Mouse (Mus musculus) liver, embryonic 14 days (tissue): Measurements from ENCODE around the gene Bcam. TPM values are rescaled to one million over a fixed set of nuclear protein-coding genes. Genes with fewer than 3 reads are reported as not detected.

ENCODE experiments used
- polyA plus RNA-seq: library from polyadenylated mRNA; depleted of rRNA; stranded (reverse); fragments of >200 nt; gene quantifications from 2 replicates; pipeline ENCODE4 v1.2.3, GENCODE M21; 2012; rRNA removed

The Bcam gene
- polyA plus RNA-seq = 5.7 and 6.1 TPM in 2 replicates

DNA sequence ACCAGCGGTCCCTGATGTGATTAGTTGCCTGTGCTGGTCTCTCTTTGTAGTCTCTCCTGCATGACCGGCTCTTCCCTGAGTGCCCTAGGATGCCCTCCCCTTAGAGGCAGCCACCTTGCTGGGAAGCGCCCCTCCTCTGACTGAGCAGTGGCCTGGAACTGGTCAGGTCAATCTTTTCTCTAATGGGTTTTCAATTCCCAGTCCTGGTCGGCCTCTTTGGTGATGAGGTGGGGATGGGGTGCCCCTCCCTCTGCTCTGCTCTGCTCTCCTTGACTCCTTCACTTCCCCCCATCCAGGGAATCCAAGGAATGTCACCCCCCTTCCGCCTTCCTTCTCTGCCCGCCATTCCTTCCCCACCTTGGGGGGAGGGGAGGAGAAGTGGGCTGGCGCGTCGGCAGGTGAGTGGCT, at the start of gene Bcam:
TSS of gene Bcam (minus strand) at position 33 of the 408 bp plus-strand sequence.

DNA sequence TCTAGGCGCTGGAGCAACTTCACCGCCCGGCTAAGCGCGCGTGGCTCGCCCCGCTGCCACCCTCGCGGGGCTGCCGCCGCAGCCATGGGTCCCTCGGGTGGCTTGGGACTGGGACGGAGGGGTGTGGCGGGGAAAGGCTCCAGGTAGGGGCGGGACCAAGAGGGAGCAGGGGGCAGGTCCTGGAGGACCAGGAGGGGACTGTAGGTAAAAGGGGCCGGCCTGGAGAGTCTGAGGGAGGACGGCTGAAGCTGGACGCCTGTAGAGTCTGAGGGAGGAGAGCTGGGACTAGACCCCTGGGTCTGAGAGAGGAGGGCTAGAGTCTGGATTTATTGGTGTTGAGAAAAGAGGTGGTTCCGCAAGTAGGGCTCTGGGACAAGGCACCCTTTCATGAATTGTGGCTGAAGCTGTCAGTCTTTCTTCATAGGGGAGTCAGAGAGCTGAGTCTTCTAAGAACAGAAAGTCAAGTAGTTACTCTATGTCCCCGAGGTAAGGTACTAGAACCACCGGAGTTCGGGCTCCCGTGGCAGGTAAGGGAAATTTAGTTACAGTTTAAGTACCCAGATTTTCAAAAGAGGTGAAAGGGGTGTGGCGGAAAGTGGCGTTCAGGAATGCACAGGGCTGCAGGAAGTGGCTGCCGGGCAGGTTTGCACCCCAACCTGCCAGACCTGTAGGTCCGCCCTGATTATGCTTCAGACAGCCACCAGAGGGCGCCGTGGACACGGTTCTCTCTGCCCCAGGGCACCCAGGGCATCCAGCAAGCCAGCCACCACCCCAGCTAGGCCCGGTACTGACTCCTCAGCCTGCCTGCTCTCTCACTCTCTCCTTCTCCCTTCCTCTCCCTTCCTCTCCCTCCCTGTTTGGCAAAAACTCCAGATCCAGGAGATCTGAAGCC, 26.1 kb upstream of the Bcam start, which contains the start of gene Cblc:
TSS of gene Cblc (minus strand) at position 113 of the 892 bp plus-strand sequence.

GRCm38 (mm10) chr7:19750217-19751069, 20.4 kb downstream of the Bcam start, which contains the start of gene Nectin2:
TSS of gene Nectin2 (minus strand) at chr7:19750483.

GRCm38 (mm10) chr7:19715239-19716054, 55.4 kb downstream of the Bcam start, which contains the start of gene Tomm40:
TSS of gene Tomm40 (minus strand) at chr7:19715438.

Other genes with a start within 250 kb of the Bcam start
- 17.7 and 19.6 TPM in 2 replicates for gene Ppp1r37, start 207.9 kb downstream of the Bcam start, polyA plus RNA-seq
- 0.66 and 0.83 TPM in 2 replicates for gene Zfp296, start 193.7 kb downstream of the Bcam start, polyA plus RNA-seq
- 29.5 and 35.4 TPM in 2 replicates for gene Gemin7, start 193.4 kb downstream of the Bcam start, polyA plus RNA-seq
- 19.1 and 20.8 TPM in 2 replicates for gene Clasrp, start 166.5 kb downstream of the Bcam start, polyA plus RNA-seq
- gene Relb, start 141.6 kb downstream of the Bcam start, polyA plus RNA-seq = 1.3 and 1.5 TPM in 2 replicates
- gene Clptm1, start 106.0 kb downstream of the Bcam start, polyA plus RNA-seq = 19.1 and 22.8 TPM in 2 replicates
- gene Apoc2, start 93.1 kb downstream of the Bcam start, polyA plus RNA-seq = 439 and 482 TPM in 2 replicates
- 2.8 and 3.9 TPM in 2 replicates for gene Gm44805, start 89.6 kb downstream of the Bcam start, polyA plus RNA-seq
- gene Apoc4, start 89.5 kb downstream of the Bcam start, polyA plus RNA-seq = 77.5 and 93.8 TPM in 2 replicates
- gene Apoc1, start 78.4 kb downstream of the Bcam start, polyA plus RNA-seq = 191 and 192 TPM in 2 replicates
- 2,192 and 2,254 TPM in 2 replicates for gene Apoe, start 71.8 kb downstream of the Bcam start, polyA plus RNA-seq
- gene Tomm40, start 55.6 kb downstream of the Bcam start, polyA plus RNA-seq = 46.5 and 58.9 TPM in 2 replicates
- gene Nectin2, start 20.5 kb downstream of the Bcam start, polyA plus RNA-seq = 7.6 and 8.0 TPM in 2 replicates
- gene Cblc, start 25.8 kb upstream of the Bcam start, polyA plus RNA-seq = 0.78 and 0.98 TPM in 2 replicates
- gene Bcl3, start 51.8 kb upstream of the Bcam start, polyA plus RNA-seq = 2.6 TPM in 2 replicates
- 0.03 TPM in 1 of 2 replicates, not detected in the other for gene Gm19345, start 81.0 kb upstream of the Bcam start, polyA plus RNA-seq
- 0.01 and 0.02 TPM in 2 replicates for gene Ceacam16, start 90.3 kb upstream of the Bcam start, polyA plus RNA-seq
- 0.01 TPM in 1 of 2 replicates, not detected in the other for gene Ceacam19, start 116.9 kb upstream of the Bcam start, polyA plus RNA-seq
- 2.3 TPM in 2 replicates for gene Pvr, start 150.1 kb upstream of the Bcam start, polyA plus RNA-seq
- gene Igsf23, start 179.7 kb upstream of the Bcam start, polyA plus RNA-seq = 0.09 and 0.12 TPM in 2 replicates
- gene Ceacam20, start 194.4 kb upstream of the Bcam start, polyA plus RNA-seq = not detected in 2 replicates
- not detected in 2 replicates for gene Nlrp9b, start 220.4 kb upstream of the Bcam start, polyA plus RNA-seq